9 mouse cellular contexts compared by ENCODE assay signal in genomic region chr1:155293446-155293845, GRCm38 (mm10). TPM values are rescaled to one million over a fixed set of nuclear protein-coding genes. Genes with fewer than 3 reads are reported as not detected.
A peak's percentile ranks its signal among the peaks of the same experiment; 100 is the strongest.
DNase-seq lines count a peak whose midpoint lies in the region; ATAC-seq lines count a peak whose summit lies in the region.
"Had no signal": no experiment of that assay in that cellular context is flagged by ENCODE, and none has a peak within 500 bp of the region (broad histone marks: within the 10 kb centered on the region; RNA-seq: fewer than 3 reads in every experiment).

No protein-coding gene starts in this region.

- intact Hi-C loops in heart, postnatal 14 days (cut with DNase I): loop anchor here (1.0 to 5.0 kb wide), 3 partner anchors 123 to 244 kb away; partner anchors contain the start of gene Xpr1

- no peaks in the 10 kb centered on the region for H3K9me3 ChIP-seq in liver, embryonic 11.5 days (ENCODE audit: control insufficient read depth, low read length)
- H3K9me3 ChIP-seq in liver, embryonic 12.5 days (replicated peaks): no peaks in the 10 kb centered on the region
- H3K9me3 ChIP-seq: stomach, embryonic 15.5 days had no signal

- H3K4me3 ChIP-seq in liver, embryonic 11.5 days (ENCODE audit: low read depth, low read length): no peak overlapping the region
- H3K4me3 ChIP-seq in liver, embryonic 12.5 days: no peak overlapping the region
- H3K4me3 ChIP-seq: stomach, embryonic 15.5 days had no signal

- no peak overlapping the region for H3K4me2 ChIP-seq in liver, embryonic 11.5 days
- no peak overlapping the region for H3K4me2 ChIP-seq in liver, embryonic 12.5 days
- H3K4me2 ChIP-seq: stomach, embryonic 15.5 days had no signal

- peak; percentile 36 for DNase-seq in liver, embryonic 11.5 days (ENCODE audit: low spot score)
- peak; percentile 87 for DNase-seq in MN1 (ENCODE audit: low spot score)
- DNase-seq in heart, postnatal 14 days: peak; percentile 11 to 53
- peak; percentile 18 to 88 for DNase-seq in layer of hippocampus, postnatal 14 days (ENCODE audit: low spot score in 2 of 2)
- DNase-seq in natural killer cell, adult 2 months (ENCODE audit: low spot score in 2 of 2): peak; percentile 24 to 28
- no peak for DNase-seq in urinary bladder, postnatal 4 days (ENCODE audit: low spot score in 2 of 2)

- 0 out of 2 replicates have a peak, but pooled peaks cover under 1% of the 10 kb centered on the region for H3K36me3 ChIP-seq in liver, embryonic 11.5 days (ENCODE audit: control insufficient read depth, insufficient read depth, low read length)
- peaks cover 34% of the 10 kb centered on the region for H3K36me3 ChIP-seq in liver, embryonic 12.5 days

- no peak overlapping the region for H3K27ac ChIP-seq in liver, embryonic 11.5 days (ENCODE audit: low read depth, low read length)
- H3K27ac ChIP-seq in liver, embryonic 12.5 days: no peak overlapping the region
- H3K27ac ChIP-seq: stomach, embryonic 15.5 days had no signal

- no peaks in the 10 kb centered on the region for H3K4me1 ChIP-seq in liver, embryonic 11.5 days (replicated peaks; ENCODE audit: control insufficient read depth, insufficient read depth, low read length)
- H3K4me1 ChIP-seq in liver, embryonic 12.5 days: no peaks in the 10 kb centered on the region
- H3K4me1 ChIP-seq: stomach, embryonic 15.5 days had no signal

- H3K9ac ChIP-seq in liver, embryonic 11.5 days (ENCODE audit: low read depth, low read length): no peak overlapping the region
- no peak overlapping the region for H3K9ac ChIP-seq in liver, embryonic 12.5 days
- H3K9ac ChIP-seq: stomach, embryonic 15.5 days had no signal

- no peaks in the 10 kb centered on the region for H3K27me3 ChIP-seq in liver, embryonic 11.5 days (replicated peaks; ENCODE audit: control insufficient read depth, insufficient read depth, low read length)
- H3K27me3 ChIP-seq in liver, embryonic 12.5 days (replicated peaks): no peaks in the 10 kb centered on the region
- H3K27me3 ChIP-seq: stomach, embryonic 15.5 days had no signal

- WGBS in liver, embryonic 11.5 days: 23% methylated on average over 3 of the region's 3 CpGs
- 24% methylated on average over 3 of the region's 3 CpGs for WGBS in liver, embryonic 12.5 days (ENCODE audit: insufficient replicate concordance)

- ATAC-seq in liver, embryonic 11.5 days (replicated peaks; ENCODE audit: low FRiP score): 0 out of 2 replicates have a peak, but pooled peaks have one; percentile 29
- no peak for ATAC-seq in liver, embryonic 12.5 days
- peak; percentile 98 for ATAC-seq in common myeloid progenitor, adult 5-6 weeks (replicated peaks; ENCODE audit: low read depth, poor library complexity, severe bottlenecking)

RNA-seq across cellular contexts. Expression of gene BC034090, which starts 49.2 kb away (rescaled TPM):
- polyA plus RNA-seq in liver, embryonic 11.5 days (2014; fragmentation: Nextera tagmentation; extraction: Ambion mirVana): 0.86 and 1.8 TPM in 2 replicates
- polyA plus RNA-seq in liver, embryonic 12.5 days (2016; fragmentation: Nextera tagmentation; extraction: Ambion mirVana): 0.28 and 0.46 TPM in 2 replicates
- total RNA-seq in common myeloid progenitor, adult 5-6 weeks (2017): not detected in 2 replicates
- total RNA-seq in heart, postnatal 14 days (2021): 10 to 100 TPM; 35.9 to 41.2 TPM
- total RNA-seq in layer of hippocampus, postnatal 14 days (2021): 1 to 10 TPM; 6.7 to 8.3 TPM

Comparison
In these comparisons a context has a peak if more than half of its experiments do, and no peak if none do; other contexts are left out.
1. DNase-seq: peak in liver, embryonic 11.5 days (single experiment), MN1 (single experiment), heart, postnatal 14 days (2 of 2), layer of hippocampus, postnatal 14 days (2 of 2) and natural killer cell, adult 2 months (2 of 2); none in urinary bladder, postnatal 4 days (0 of 2).